Mouse (Mus musculus) effector memory CD4-positive, alpha-beta T cell, adult 7 months (primary cell): ENCODE data around the gene Unc119. TPM values are rescaled to one million over a fixed set of nuclear protein-coding genes. Genes with fewer than 3 reads are reported as not detected.

Experiments used
- polyA plus RNA-seq: library from polyadenylated mRNA; unstranded; fragments of 100-300 nt; shearing (Covaris generic); gene quantifications from one replicate; pipeline ENCODE4 v1.2.1, GENCODE M21; 2017

The Unc119 gene
- polyA plus RNA-seq: 29.6 TPM

GRCm38 (mm10) chr11:78343381-78344327 is at the start of gene Unc119:
Gene Unc119 (plus strand): TSS chr11:78343482.

GRCm38 (mm10) chr11:78301357-78302084 is 41.8 kb upstream of the Unc119 start, which contains the start of gene Spag5:
Gene Spag5 (plus strand): TSS chr11:78301529.

DNA sequence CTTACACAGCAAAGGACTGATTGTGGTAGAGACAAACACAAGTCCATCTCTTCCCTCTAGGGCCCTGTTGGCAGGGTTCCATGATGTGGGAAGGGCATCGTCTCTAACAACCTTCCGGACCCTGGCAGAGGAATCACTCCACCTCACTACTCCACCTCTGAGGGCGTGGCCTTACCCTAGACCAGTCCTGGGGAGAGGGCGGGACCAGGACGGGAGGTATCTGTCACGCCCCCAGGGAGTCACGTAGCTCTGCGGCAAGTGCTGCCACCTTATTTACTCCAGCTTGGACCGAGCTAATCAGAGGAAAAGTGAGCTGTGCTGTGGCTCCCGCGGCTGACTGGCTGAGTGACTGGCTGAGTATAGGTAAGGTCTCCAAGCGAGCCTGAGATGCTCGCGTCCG is 20.4 kb upstream of the Unc119 start, which contains the start of gene Aldoc:
Gene Aldoc, plus strand, starts transcription at position 109 of the 400 bp plus-strand sequence.

DNA sequence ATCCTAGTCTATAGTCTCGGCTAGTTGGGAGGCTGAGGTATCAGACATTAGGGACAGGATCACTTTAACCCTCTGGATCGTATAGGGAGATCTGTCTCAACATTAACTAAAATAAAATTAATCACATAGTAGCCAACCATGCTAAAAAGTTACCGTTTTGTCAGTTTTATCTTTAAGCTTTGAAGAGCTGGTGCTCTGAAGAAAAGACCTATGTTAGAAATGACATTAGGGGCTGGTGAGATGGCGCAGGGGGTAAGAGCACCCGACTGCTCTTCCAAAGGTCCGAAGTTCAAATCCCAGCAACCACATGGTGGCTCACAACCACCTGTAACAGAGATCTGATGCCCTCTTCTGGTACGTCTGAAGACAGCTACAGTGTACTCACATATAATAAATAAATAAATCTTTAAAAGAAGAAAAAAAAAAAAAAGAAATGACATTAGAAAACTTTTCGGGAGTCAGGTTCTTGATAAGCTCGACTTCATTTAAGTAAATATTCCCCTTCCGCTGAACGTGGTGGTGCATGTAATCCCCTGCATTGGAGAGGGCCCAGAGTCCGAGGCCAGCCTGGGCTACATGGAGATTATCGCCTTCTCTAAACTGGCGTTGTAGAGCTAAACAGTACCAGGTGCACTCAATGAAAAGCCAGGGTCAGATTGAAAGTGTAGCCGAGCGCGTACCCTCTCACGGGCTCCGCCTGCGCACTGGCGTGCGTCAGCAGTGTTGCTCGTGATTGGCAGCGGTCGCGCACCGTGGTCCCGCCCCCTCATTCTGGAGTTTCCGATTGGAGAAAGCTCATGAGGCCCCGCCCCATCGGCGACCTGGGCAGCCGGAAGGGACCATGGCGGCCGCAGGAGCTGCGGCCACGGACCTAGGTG is 15.4 kb upstream of the Unc119 start, which contains the start of gene Pigs:
Gene Pigs, plus strand, starts transcription at position 782 of the 878 bp plus-strand sequence.

GRCm38 (mm10) chr11:78386508-78387043 is 43.3 kb downstream of the Unc119 start, which contains the start of gene Foxn1:
Gene Foxn1 (minus strand): TSS chr11:78386558.

Other genes with a start within 250 kb of the Unc119 start
- gene Fam222b, start 248.8 kb upstream of the Unc119 start, polyA plus RNA-seq: 16.0 TPM
- 113 TPM for gene Traf4, start 177.9 kb upstream of the Unc119 start, polyA plus RNA-seq
- gene Nek8, start 166.8 kb upstream of the Unc119 start, polyA plus RNA-seq: 17.3 TPM
- 8.1 TPM for gene Tlcd1, start 166.8 kb upstream of the Unc119 start, polyA plus RNA-seq
- gene Rpl23a, start 159.9 kb upstream of the Unc119 start, polyA plus RNA-seq: 1,583 TPM
- not detected for gene Rab34, start 155.1 kb upstream of the Unc119 start, polyA plus RNA-seq
- gene Proca1, start 150.1 kb upstream of the Unc119 start, polyA plus RNA-seq: 0.28 TPM
- 114 TPM for gene Sdf2, start 97.7 kb upstream of the Unc119 start, polyA plus RNA-seq
- 35.0 TPM for gene Supt6, start 97.5 kb upstream of the Unc119 start, polyA plus RNA-seq
- gene 2610507B11Rik, start 81.7 kb upstream of the Unc119 start, polyA plus RNA-seq: 57.3 TPM
- 0.52 TPM for gene BC030499, start 52.6 kb upstream of the Unc119 start, polyA plus RNA-seq
- 0.88 TPM for gene Spag5, start 42.0 kb upstream of the Unc119 start, polyA plus RNA-seq
- 6.8 TPM for gene Aldoc, start 20.5 kb upstream of the Unc119 start, polyA plus RNA-seq
- 69.6 TPM for gene Pigs, start 15.1 kb upstream of the Unc119 start, polyA plus RNA-seq
- 0.30 TPM for gene Foxn1, start 43.1 kb downstream of the Unc119 start, polyA plus RNA-seq
- gene Slc13a2, start 78.7 kb downstream of the Unc119 start, polyA plus RNA-seq: not detected
- gene Slc46a1, start 122.2 kb downstream of the Unc119 start, polyA plus RNA-seq: 0.62 TPM
- 2.6 TPM for gene Sarm1, start 154.3 kb downstream of the Unc119 start, polyA plus RNA-seq
- gene Vtn, start 155.6 kb downstream of the Unc119 start, polyA plus RNA-seq: not detected
- not detected for gene Sebox, start 160.0 kb downstream of the Unc119 start, polyA plus RNA-seq
- 17.1 TPM for gene Tmem199, start 168.7 kb downstream of the Unc119 start, polyA plus RNA-seq
- 33.7 TPM for gene Poldip2, start 168.7 kb downstream of the Unc119 start, polyA plus RNA-seq
- gene Tnfaip1, start 192.8 kb downstream of the Unc119 start, polyA plus RNA-seq: 15.2 TPM
- gene Ift20, start 192.9 kb downstream of the Unc119 start, polyA plus RNA-seq: 61.7 TPM
- gene Tmem97, start 207.3 kb downstream of the Unc119 start, polyA plus RNA-seq: 16.8 TPM